Mouse (Mus musculus) mouse trophoblast stem cell (cell line): ENCODE results near the gene DXBay18.
"Not testable (repeated sequence)": the region's sequence is repeated elsewhere in the genome, so short reads cannot be mapped to it uniquely, and the experiment has no call there.

Experiments
- in situ Hi-C, 2 experiments: fragments of 300-500 bp; cut with MseI, MboI; formaldehyde crosslinking; loops; 2 replicates in 1 of 2; 3 replicates in 1 of 2; pipeline ENCODE4 v1.15.1; 2025

The DXBay18 gene

DNA sequence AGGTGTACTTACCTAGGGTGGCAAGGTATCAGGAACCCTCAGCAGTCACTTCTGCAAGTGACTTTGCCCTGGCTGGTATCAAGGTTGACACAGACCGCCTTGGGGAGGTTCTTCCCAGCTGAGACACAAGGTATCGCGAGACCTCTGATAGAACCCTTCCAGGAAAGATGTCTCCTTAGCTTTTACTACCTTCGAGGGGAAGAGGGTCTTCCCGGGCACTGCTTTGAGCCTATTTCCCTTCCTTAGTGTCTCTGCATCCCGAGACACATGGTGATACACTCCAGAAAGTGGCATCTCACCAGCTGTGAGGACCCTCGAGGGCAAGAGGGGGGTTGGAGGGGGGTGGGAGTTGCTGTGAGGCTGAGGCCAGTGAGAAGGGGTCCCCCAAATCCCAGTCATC, at the start of gene DXBay18:
Gene DXBay18, minus strand, starts transcription at position 101 of the 400 bp plus-strand sequence.
- in situ Hi-C loops, result not testable (repeated sequence)

DNA sequence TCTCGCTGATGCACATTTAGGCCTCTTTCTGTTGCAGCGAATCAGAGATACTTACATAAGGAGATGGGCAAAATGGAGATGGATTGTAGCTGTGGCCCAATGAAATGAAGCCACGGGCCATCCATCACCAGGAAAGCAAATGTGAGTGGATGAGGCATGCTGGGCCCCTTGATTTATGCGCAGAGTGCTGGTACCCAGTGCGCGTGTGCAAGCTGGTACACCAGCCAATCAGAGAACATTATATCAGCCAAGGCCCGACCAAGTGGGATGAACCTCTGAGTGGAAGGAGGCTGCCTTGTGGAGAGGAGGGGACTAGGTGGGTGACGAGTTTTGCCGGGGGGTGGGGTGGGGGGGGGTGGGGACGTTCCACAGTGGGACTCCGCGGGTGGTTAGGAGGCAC, 42.7 kb upstream of the DXBay18 start, which contains the start of gene Xlr3b:
Gene Xlr3b, plus strand, starts transcription at position 274 of the 400 bp plus-strand sequence.
- in situ Hi-C loops, result not testable (repeated sequence)

DNA sequence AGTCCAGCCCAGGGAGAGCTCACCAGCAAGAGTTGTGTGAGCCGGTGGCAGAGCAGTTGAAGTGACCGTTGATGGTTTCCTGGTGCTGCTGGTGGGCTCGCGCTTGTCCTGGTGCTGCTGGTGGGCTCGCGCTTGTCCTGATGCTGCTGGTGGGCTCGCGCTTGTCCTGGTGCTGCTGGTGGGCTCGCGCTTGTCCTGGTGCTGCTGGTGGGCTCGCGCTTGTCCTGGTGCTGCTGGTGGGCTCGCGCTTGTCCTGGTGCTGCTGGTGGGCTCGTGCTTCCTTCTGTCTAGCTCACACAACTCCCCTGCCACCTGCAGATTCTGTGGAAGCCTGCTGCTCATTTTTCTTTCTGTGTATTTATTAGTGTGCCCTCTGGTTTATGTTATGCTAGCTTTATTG, 27.6 kb upstream of the DXBay18 start, which contains the start of gene Spin2d:
Gene Spin2d, minus strand, starts transcription at position 101 of the 400 bp plus-strand sequence.
- in situ Hi-C loops, result not testable (repeated sequence)

DNA sequence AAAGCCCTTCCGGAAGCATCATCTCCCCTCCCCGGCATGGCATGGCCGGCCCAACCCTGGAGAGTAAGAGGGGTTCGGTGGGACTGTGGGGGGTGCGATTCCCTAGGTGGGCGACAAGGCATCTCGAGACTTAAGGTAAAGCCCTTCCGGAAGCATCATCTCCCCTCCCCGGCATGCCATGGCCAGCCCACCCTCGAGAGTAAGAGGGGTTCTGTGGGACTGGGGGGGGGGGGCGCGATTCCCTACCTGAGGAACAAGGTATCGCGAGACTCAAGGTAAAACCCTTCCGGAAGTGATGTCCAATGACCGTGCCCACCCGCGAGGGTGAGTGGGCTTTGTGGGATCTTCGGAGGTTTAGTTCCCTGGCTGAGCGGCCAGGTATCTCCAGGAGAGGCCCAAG, 754 bp downstream of the DXBay18 start, which contains the start of gene Xlr5b:
Gene Xlr5b, plus strand, starts transcription at position 301 of the 400 bp plus-strand sequence.
- in situ Hi-C loops, result not testable (repeated sequence)

DNA sequence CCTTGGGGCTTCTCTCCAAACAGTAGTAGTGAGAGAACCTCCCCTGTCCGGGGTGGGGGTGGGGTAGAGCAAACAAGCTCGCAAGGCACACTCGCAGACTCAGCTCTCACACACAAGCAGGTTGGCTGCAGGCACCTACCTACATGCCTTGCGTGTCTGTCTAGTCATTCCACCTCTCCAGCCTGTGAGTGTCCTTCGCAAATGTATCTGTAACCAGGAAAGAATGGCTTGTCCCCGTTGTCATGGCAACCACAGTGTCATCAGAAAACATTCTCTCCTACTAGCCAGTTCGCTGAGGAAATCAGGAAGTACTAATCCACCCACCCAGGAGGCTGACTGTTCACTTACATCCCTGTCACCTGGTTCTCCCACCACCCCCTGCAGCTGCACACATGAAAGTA, 6.0 kb downstream of the DXBay18 start:
- in situ Hi-C loops, result not testable (repeated sequence)

DNA sequence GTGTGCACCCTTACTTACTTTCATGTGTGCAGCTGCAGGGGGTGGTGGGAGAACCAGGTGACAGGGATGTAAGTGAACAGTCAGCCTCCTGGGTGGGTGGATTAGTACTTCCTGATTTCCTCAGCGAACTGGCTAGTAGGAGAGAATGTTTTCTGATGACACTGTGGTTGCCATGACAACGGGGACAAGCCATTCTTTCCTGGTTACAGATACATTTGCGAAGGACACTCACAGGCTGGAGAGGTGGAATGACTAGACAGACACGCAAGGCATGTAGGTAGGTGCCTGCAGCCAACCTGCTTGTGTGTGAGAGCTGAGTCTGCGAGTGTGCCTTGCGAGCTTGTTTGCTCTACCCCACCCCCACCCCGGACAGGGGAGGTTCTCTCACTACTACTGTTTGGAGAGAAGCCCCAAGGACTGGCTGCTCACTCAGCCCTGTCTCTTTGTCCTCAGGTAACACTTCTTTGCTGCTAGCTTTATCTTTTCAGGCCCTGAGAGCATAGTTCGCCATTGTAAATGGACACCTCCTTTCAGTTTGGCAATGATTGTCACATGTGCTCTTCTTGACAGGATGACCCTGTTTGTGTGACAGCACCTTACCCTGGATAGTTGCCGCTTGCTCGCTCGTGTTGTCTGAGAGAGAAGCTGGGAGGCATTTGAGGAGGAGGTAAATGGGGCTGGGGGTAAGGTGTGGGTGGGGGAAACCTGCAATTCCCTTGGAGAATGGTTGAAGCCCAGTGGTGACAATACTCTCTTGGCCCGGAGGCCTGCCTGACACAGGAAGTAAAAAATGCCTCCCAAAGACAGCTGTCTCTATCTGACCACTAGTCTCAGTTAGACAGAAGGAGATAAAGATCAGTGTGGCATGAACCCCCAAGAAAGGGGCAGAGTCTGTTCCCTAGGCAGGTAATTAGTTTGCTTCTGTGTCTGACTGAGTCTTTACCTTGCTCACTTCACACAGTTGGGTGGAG, 26.1 kb downstream of the DXBay18 start:
- in situ Hi-C loops, result not testable (repeated sequence)

DNA sequence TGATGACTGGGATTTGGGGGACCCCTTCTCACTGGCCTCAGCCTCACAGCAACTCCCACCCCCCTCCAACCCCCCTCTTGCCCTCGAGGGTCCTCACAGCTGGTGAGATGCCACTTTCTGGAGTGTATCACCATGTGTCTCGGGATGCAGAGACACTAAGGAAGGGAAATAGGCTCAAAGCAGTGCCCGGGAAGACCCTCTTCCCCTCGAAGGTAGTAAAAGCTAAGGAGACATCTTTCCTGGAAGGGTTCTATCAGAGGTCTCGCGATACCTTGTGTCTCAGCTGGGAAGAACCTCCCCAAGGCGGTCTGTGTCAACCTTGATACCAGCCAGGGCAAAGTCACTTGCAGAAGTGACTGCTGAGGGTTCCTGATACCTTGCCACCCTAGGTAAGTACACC, 32.5 kb downstream of the DXBay18 start, which contains the start of gene Gm14685:
Gene Gm14685, plus strand, starts transcription at position 301 of the 400 bp plus-strand sequence.
- in situ Hi-C loops, result not testable (repeated sequence)

DNA sequence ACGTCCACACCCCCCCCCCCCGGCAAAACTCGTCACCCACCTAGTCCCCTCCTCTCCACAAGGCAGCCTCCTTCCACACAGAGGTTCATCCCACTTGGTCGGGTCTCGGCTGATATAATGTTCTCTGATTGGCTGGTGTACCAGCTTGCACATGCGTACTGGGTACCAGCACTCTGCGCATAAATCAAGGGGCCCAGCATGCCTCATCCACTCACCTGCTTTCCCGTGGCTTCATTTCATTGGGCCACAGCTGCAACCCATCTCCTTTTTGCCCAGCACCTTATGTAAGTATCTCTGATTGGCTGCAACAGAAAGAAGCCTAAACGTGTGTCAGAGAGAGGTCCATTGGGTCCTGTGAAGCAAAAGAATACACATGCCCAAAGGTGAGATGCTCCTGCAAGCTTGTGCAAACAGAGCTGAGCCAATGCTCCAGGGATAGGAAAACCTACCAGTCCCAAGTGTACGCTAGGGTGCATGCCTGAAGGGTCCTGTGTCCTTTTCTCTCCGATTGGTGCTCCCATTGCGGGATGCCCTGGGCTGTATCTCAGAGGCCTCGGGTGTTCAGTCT, 52.2 kb downstream of the DXBay18 start, which contains the start of gene Xlr3a:
Gene Xlr3a, minus strand, starts transcription at position 155 of the 568 bp plus-strand sequence.
- in situ Hi-C loops, result not testable (repeated sequence)
